Mouse (Mus musculus) adrenal gland, adult 10 weeks (tissue): ENCODE data around the gene Exosc9. TPM values are rescaled to one million over a fixed set of nuclear protein-coding genes. Genes with fewer than 3 reads are reported as not detected.

Experiments
- polyA plus RNA-seq: library from polyadenylated mRNA; stranded (reverse); fragments of 350-450 nt; fragmentation: Illumina TruSeq; extraction: RNeasy Lipid Tissue Mini Kit (QIAGEN cat#74804); gene quantifications from one replicate; pipeline ENCODE4 v1.2.3, GENCODE M21; 2014; ENCODE audit warnings: low read depth, low replicate concordance

Exosc9 gene
- 196 TPM for polyA plus RNA-seq

GRCm38 (mm10) chr3:36552406-36553047, at the start of gene Exosc9:
Gene Exosc9, plus strand, starts transcription at chr3:36552606.

GRCm38 (mm10) chr3:36521073-36522060, 31.0 kb upstream of the Exosc9 start, which contains the start of gene Gm11549:
Gene Gm11549, minus strand, starts transcription at chr3:36521813.

GRCm38 (mm10) chr3:36571827-36572378, 19.5 kb downstream of the Exosc9 start, which contains the start of gene Ccna2:
Gene Ccna2, minus strand, starts transcription at chr3:36572150.

GRCm38 (mm10) chr3:36613202-36613907, 60.9 kb downstream of the Exosc9 start, which contains the start of gene Bbs7:
Gene Bbs7, minus strand, starts transcription at chr3:36613477.

Other genes starting within 250 kb of the Exosc9 start
- gene Anxa5, start 76.7 kb upstream of the Exosc9 start, polyA plus RNA-seq = 723 TPM
- not detected for gene 1810062G17Rik, start 76.7 kb upstream of the Exosc9 start, polyA plus RNA-seq
- not detected for gene Gm11549, start 30.8 kb upstream of the Exosc9 start, polyA plus RNA-seq
- gene Ccna2, start 19.5 kb downstream of the Exosc9 start, polyA plus RNA-seq = 20.4 TPM
- 24.6 TPM for gene Bbs7, start 60.9 kb downstream of the Exosc9 start, polyA plus RNA-seq
- gene Trpc3, start 137.6 kb downstream of the Exosc9 start, polyA plus RNA-seq = 10.6 TPM